Mouse (Mus musculus): Measurements from ENCODE around the gene Trim23. TPM values are rescaled to one million over a fixed set of nuclear protein-coding genes. Genes with fewer than 3 reads are reported as not detected.

The Trim23 gene
- polyA plus RNA-seq (2017; shearing (Covaris generic)) = 20.0 TPM

DNA sequence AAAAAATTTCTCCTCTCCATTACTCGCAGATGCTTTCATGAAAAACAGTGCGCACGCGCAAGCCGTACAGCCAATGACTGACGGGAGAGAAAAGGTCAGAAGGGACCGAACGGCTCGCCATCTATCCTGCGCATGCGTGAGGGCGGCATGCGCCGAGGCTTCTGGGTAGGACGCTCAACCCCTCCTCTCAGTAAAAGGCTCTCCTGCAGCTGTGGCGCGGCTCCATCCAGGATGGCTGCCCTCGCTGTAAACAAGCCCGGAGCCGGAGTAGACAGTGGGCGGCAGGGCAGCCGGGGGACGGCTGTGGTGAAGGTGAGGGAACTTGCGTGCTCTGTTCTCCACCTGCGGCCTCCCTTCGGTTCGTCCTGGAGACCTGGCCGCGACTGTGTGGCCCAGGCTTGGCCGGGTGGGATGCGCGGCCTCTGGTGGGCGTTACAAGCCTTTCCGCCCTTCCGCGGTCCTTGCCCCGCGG lies at the start of gene Trim23:
Gene Trim23 (plus strand): TSS at position 148 of the 472 bp plus-strand sequence.

DNA sequence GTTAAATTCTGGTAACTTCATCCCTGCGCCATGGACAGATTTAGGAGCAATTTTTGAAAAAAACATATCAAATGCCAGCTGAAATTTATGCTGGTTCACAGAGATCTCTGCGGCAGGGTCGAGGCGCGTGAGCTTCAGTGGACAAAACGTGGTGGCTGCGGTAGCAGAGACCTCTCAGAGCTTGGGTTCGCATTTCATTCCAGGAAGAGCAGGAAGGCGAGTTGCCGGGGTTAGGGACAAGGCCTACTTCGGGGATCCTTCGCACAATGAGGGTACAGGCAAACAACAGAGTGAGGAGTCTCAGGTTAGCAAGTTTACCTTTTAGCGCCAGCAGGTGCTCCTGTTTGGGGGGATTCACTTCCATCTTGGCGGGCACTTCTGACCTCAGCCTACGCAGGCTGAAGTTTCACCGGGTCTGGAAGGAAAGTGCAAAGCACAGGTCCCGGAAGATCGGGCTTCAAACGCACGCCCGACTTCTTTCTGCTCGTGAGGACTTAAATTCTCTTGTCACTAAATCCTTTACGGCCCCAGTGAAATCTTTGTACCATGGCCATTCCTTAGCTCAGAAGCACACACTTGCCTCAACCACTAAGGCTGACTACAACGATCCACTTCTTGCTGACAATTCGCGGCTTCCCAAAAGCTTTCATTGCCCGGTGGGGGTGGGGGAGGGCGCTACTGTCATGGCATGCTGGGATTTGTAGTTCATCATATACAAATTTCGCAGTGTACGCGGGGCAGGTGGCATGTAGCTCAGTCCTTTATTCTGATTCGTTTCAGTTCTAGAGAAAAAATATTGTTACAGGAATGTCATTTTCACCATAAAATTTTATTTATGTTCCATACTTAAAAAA lies 574 bp upstream of the Trim23 start, which contains the start of gene Trappc13:
Gene Trappc13 (minus strand): TSS at position 674 of the 854 bp plus-strand sequence.

GRCm38 (mm10) chr13:104228384-104229066 lies 49.9 kb downstream of the Trim23 start, which contains the start of the genes Cenpk and Ppwd1:
Gene Cenpk (plus strand): TSS chr13:104228611.
Gene Ppwd1 (minus strand): TSS chr13:104228843.

Other genes with a start within 250 kb of the Trim23 start
- 12.1 TPM for gene Nln, start 69.2 kb upstream of the Trim23 start, polyA plus RNA-seq (2017; shearing (Covaris generic))
- gene Sgtb, start 69.1 kb upstream of the Trim23 start, polyA plus RNA-seq (2017; shearing (Covaris generic)) = 0.35 TPM
- gene Trappc13, start 328 bp upstream of the Trim23 start, polyA plus RNA-seq (2017; shearing (Covaris generic)) = 61.8 TPM
- 4.9 TPM for gene Cenpk, start 49.8 kb downstream of the Trim23 start, polyA plus RNA-seq (2017; shearing (Covaris generic))
- gene Ppwd1, start 50.0 kb downstream of the Trim23 start, polyA plus RNA-seq (2017; shearing (Covaris generic)) = 10.2 TPM
- 28.7 TPM for gene Adamts6, start 109.0 kb downstream of the Trim23 start, polyA plus RNA-seq (2017; shearing (Covaris generic))

Data from activated CD4-positive, CD25-positive, alpha-beta regulatory T cell, adult 9 weeks (primary cell).